Mouse (Mus musculus): ENCODE results near the gene Hoxd13. TPM values are rescaled to one million over a fixed set of nuclear protein-coding genes. Genes with fewer than 3 reads are reported as not detected.
A peak's percentile ranks its signal among the peaks of the same experiment; 100 is the strongest.

Hoxd13 gene
- polyA plus RNA-seq, 1 experiment from 2014 or later, result 0.95 TPM

- no peaks in the 10 kb centered on the region for H3K27me3 ChIP-seq
- ATAC-seq (replicated peaks; ENCODE audit: low FRiP score), result no peak
- H3K27ac ChIP-seq, result peak overlapping the region; percentile 64
- peaks cover 40% of the 10 kb centered on the region for H3K4me1 ChIP-seq
- H3K9ac ChIP-seq, result peak overlapping the region; percentile 35
- no peaks in the 10 kb centered on the region for H3K36me3 ChIP-seq
- peak overlapping the region; percentile 75 for H3K4me2 ChIP-seq
- peak overlapping the region; percentile 79 for H3K4me3 ChIP-seq (replicated peaks)
- no peaks in the 10 kb centered on the region for H3K9me3 ChIP-seq (replicated peaks)
- WGBS, result 30% methylated on average over 4 of the region's 4 CpGs
Observed at GRCm38 (mm10) chr2:74708676-74709075, 40.6 kb downstream of the Hoxd13 start.

GRCm38 (mm10) chr2:74709465-74710419 is 41.6 kb downstream of the Hoxd13 start:
- H3K4me1 ChIP-seq, result peaks cover 41% of the 10 kb centered on the region
- H3K4me2 ChIP-seq, result peak overlapping the region; percentile 75
- peak overlapping the region; percentile 95 for H3K4me3 ChIP-seq (replicated peaks)
- peak overlapping the region; percentile 96 for H3K27ac ChIP-seq
- WGBS, result 20% methylated on average over 5 of the region's 5 CpGs
- no peaks in the 10 kb centered on the region for H3K27me3 ChIP-seq
- no peaks in the 10 kb centered on the region for H3K9me3 ChIP-seq (replicated peaks)
- no peaks in the 10 kb centered on the region for H3K36me3 ChIP-seq
- H3K9ac ChIP-seq, result no peak overlapping the region; the same call in 1 of the 2 replicates
- no peak for ATAC-seq (replicated peaks; ENCODE audit: low FRiP score)

GRCm38 (mm10) chr2:74710929-74711543 is 42.9 kb downstream of the Hoxd13 start:
- Histone ChIP-seq H3K36me3 (no peaks in the 10 kb centered on the region), H3K4me1 (peaks cover 53% of the 10 kb centered on the region), H3K4me2 (peak overlapping the region; percentile 75), H3K4me3 (replicated peaks) (peak overlapping the region; percentile 95), H3K9me3 (replicated peaks) (no peaks in the 10 kb centered on the region), H3K27me3 (no peaks in the 10 kb centered on the region), H3K27ac (peak overlapping the region; percentile 96), H3K9ac (peak overlapping the region; percentile 99)
- WGBS, result under 1% methylated on average over 16 of the region's 16 CpGs
- no peak for ATAC-seq (replicated peaks; ENCODE audit: low FRiP score)

- Histone ChIP-seq H3K27me3 (no peaks in the 10 kb centered on the region), H3K4me1 (peaks cover 61% of the 10 kb centered on the region), H3K9ac (peak within 1 kb of the TSS; percentile 99), H3K9me3 (replicated peaks) (no peaks in the 10 kb centered on the region), H3K27ac (peak within 1 kb of the TSS; percentile 96), H3K4me2 (peak within 1 kb of the TSS; percentile 75), H3K36me3 (no peaks in the 10 kb centered on the region), H3K4me3 (replicated peaks) (peak within 1 kb of the TSS; percentile 95)
- ATAC-seq (replicated peaks; ENCODE audit: low FRiP score), result peak; percentile 16
- whole genome bisulfite sequencing, result under 1% methylated on average over 65 of the region's 65 CpGs
Observed at GRCm38 (mm10) chr2:74711721-74712621, 43.9 kb downstream of the Hoxd13 start, which contains the start of the genes Hoxd3 and Hoxd4. Gene Hoxd3 (plus strand): TSS chr2:74711927. Gene Hoxd4 (plus strand): TSS chr2:74711929.

GRCm38 (mm10) chr2:74713239-74714150 is 45.4 kb downstream of the Hoxd13 start:
- no peak for ATAC-seq (replicated peaks; ENCODE audit: low FRiP score)
- peak overlapping the region; percentile 75 for H3K4me2 ChIP-seq

GRCm38 (mm10) chr2:74714156-74714789 is 46.2 kb downstream of the Hoxd13 start:
- H3K4me3 ChIP-seq (replicated peaks), result peak overlapping the region; percentile 95
- ATAC-seq (replicated peaks; ENCODE audit: low FRiP score), result no peak
- peaks cover 61% of the 10 kb centered on the region for H3K4me1 ChIP-seq
- peak overlapping the region; percentile 96 for H3K27ac ChIP-seq
- H3K4me2 ChIP-seq, result peak overlapping the region; percentile 75
- no peaks in the 10 kb centered on the region for H3K36me3 ChIP-seq
- H3K9ac ChIP-seq, result peak overlapping the region; percentile 99
- no peaks in the 10 kb centered on the region for H3K27me3 ChIP-seq
- no peaks in the 10 kb centered on the region for H3K9me3 ChIP-seq (replicated peaks)
- 2% methylated on average over 18 of the region's 18 CpGs for WGBS

More at GRCm38 (mm10) chr2:74713239-74714150, 45.4 kb downstream of the Hoxd13 start:
- Histone ChIP-seq H3K4me1 (peaks cover 60% of the 10 kb centered on the region), H3K9ac (peak overlapping the region; percentile 99), H3K36me3 (no peaks in the 10 kb centered on the region), H3K4me3 (replicated peaks) (peak overlapping the region; percentile 95), H3K27ac (peak overlapping the region; percentile 96), H3K9me3 (replicated peaks) (no peaks in the 10 kb centered on the region), H3K27me3 (no peaks in the 10 kb centered on the region)
- WGBS, result 4% methylated on average over 19 of the region's 19 CpGs

GRCm38 (mm10) chr2:74714881-74715280 is 46.8 kb downstream of the Hoxd13 start:
- no peaks in the 10 kb centered on the region for H3K36me3 ChIP-seq
- 1% methylated on average over 14 of the region's 14 CpGs for WGBS
- H3K4me3 ChIP-seq (replicated peaks), result peak overlapping the region; percentile 95
- peaks cover 61% of the 10 kb centered on the region for H3K4me1 ChIP-seq
- H3K9me3 ChIP-seq (replicated peaks), result no peaks in the 10 kb centered on the region
- peak overlapping the region; percentile 96 for H3K27ac ChIP-seq
- H3K27me3 ChIP-seq, result no peaks in the 10 kb centered on the region
- peak; percentile 82 for ATAC-seq (replicated peaks; ENCODE audit: low FRiP score)
- H3K4me2 ChIP-seq, result peak overlapping the region; percentile 75
- H3K9ac ChIP-seq, result peak overlapping the region; percentile 99

GRCm38 (mm10) chr2:74715504-74716241 is 47.6 kb downstream of the Hoxd13 start:
- H3K27ac ChIP-seq, result peak overlapping the region; percentile 96

GRCm38 (mm10) chr2:74720384-74720783 is 52.3 kb downstream of the Hoxd13 start:
- WGBS, result 17% methylated on average over 2 of the region's 2 CpGs
- Histone ChIP-seq H3K27ac (0 out of 2 replicates have a peak overlapping the region, but pooled peaks have one; percentile 85), H3K36me3 (peaks cover 2% of the 10 kb centered on the region; the same call in 1 of the 2 replicates), H3K27me3 (no peaks in the 10 kb centered on the region), H3K9ac (no peak overlapping the region), H3K9me3 (replicated peaks) (no peaks in the 10 kb centered on the region), H3K4me3 (replicated peaks) (no peak overlapping the region), H3K4me1 (peaks cover 90% of the 10 kb centered on the region), H3K4me2 (peak overlapping the region; percentile 65)
- ATAC-seq (replicated peaks; ENCODE audit: low FRiP score), result no peak

More at GRCm38 (mm10) chr2:74715504-74716241, 47.6 kb downstream of the Hoxd13 start:
- peak; percentile 77 for ATAC-seq (replicated peaks; ENCODE audit: low FRiP score)
- peak overlapping the region; percentile 99; the same call in 1 of the 2 replicates for H3K9ac ChIP-seq
- no peaks in the 10 kb centered on the region for H3K27me3 ChIP-seq
- H3K4me3 ChIP-seq (replicated peaks), result peak overlapping the region; percentile 95
- H3K36me3 ChIP-seq, result no peaks in the 10 kb centered on the region
- 3% methylated on average over 26 of the region's 26 CpGs for WGBS
- H3K4me1 ChIP-seq, result peaks cover 61% of the 10 kb centered on the region
- H3K4me2 ChIP-seq, result peak overlapping the region; percentile 75
- H3K9me3 ChIP-seq (replicated peaks), result no peaks in the 10 kb centered on the region

All from kidney, embryonic 15.5 days (tissue).